Mouse (Mus musculus) adrenal gland, postnatal 4 days (tissue): ENCODE data around the gene Usp19. TPM values are rescaled to one million over a fixed set of nuclear protein-coding genes. Genes with fewer than 3 reads are reported as not detected.

Experiments
- total RNA-seq, 2 experiments: library from RNA; stranded (reverse); gene quantifications; 2 replicates each; pipeline ENCODE4 v1.2.3; 2021

Usp19 gene
- total RNA-seq, 2 experiments from 2014 or later: 225 to 230 TPM

Other genes with a start within 250 kb of the Usp19 start
- gene Dag1, start 226.6 kb upstream of the Usp19 start, total RNA-seq: 100 to 1,000 TPM; 158 to 188 TPM
- 10 to 100 TPM; 26.4 to 27.2 TPM for gene Nicn1, start 200.2 kb upstream of the Usp19 start, total RNA-seq
- 10 to 100 TPM in 1 of 2 experiments, 1 to 10 TPM in 1; 9.5 to 10.8 TPM for gene Amt, start 193.7 kb upstream of the Usp19 start, total RNA-seq
- 100 to 1,000 TPM; 357 to 360 TPM for gene Rhoa, start 184.5 kb upstream of the Usp19 start, total RNA-seq
- 10 to 100 TPM; 32.7 to 36.7 TPM for gene Tcta, start 184.4 kb upstream of the Usp19 start, total RNA-seq
- 100 to 1,000 TPM; 473 to 481 TPM for gene Gpx1, start 151.7 kb upstream of the Usp19 start, total RNA-seq
- gene Usp4, start 142.7 kb upstream of the Usp19 start, total RNA-seq: 100 to 1,000 TPM; 119 to 123 TPM
- 1 to 10 TPM in 1 of 2 experiments, under 1 TPM in 1; 0.73 to 1.4 TPM for gene 1700102P08Rik, start 97.8 kb upstream of the Usp19 start, total RNA-seq
- gene Ccdc36, start 62.1 kb upstream of the Usp19 start, total RNA-seq: under 1 TPM; 0.25 to 0.28 TPM
- not detected for gene BC048562, start 54.1 kb upstream of the Usp19 start, total RNA-seq
- gene Ccdc71, start 30.1 kb upstream of the Usp19 start, total RNA-seq: 10 to 100 TPM; 47.1 to 59.1 TPM
- 10 to 100 TPM; 55.1 to 58.2 TPM for gene Klhdc8b, start 29.0 kb upstream of the Usp19 start, total RNA-seq
- 100 to 1,000 TPM; 136 to 153 TPM for gene Lamb2, start 10.9 kb upstream of the Usp19 start, total RNA-seq
- gene Qars, start 17.1 kb downstream of the Usp19 start, total RNA-seq: 100 to 1,000 TPM; 212 to 220 TPM
- gene Qrich1, start 26.2 kb downstream of the Usp19 start, total RNA-seq: 100 to 1,000 TPM; 162 to 172 TPM
- 100 to 1,000 TPM; 105 to 106 TPM for gene Impdh2, start 69.7 kb downstream of the Usp19 start, total RNA-seq
- 10 to 100 TPM; 55.8 to 58.7 TPM for gene Ndufaf3, start 76.8 kb downstream of the Usp19 start, total RNA-seq
- 10 to 100 TPM; 60.3 to 74.2 TPM for gene Dalrd3, start 79.3 kb downstream of the Usp19 start, total RNA-seq
- 100 to 1,000 TPM; 150 to 157 TPM for gene Wdr6, start 88.1 kb downstream of the Usp19 start, total RNA-seq
- 10 to 100 TPM; 13.4 to 16.2 TPM for gene P4htm, start 107.1 kb downstream of the Usp19 start, total RNA-seq
- gene Arih2, start 158.8 kb downstream of the Usp19 start, total RNA-seq: 10 to 100 TPM; 80.1 to 80.7 TPM
- 100 to 1,000 TPM in 1 of 2 experiments, 10 to 100 TPM in 1; 92.7 to 115 TPM for gene Slc25a20, start 171.5 kb downstream of the Usp19 start, total RNA-seq
- 10 to 100 TPM; 43.9 to 47.9 TPM for gene Prkar2a, start 198.7 kb downstream of the Usp19 start, total RNA-seq